Mouse (Mus musculus) stomach, embryonic 16.5 days (tissue): ENCODE data around the gene P3h2. TPM values are rescaled to one million over a fixed set of nuclear protein-coding genes. Genes with fewer than 3 reads are reported as not detected.

Source experiments
- ATAC-seq: fragments of 200-750 bp; cut with Nextera tagmentation; 2 replicates; pipeline ENCODE4 v1.8.0; 2017; ENCODE audit warnings: moderate number of reproducible peaks, moderate TSS enrichment; ENCODE audit not compliant: insufficient read depth, low FRiP score
- H3K27ac ChIP-seq: fragments of 300-500 bp; sonication (generic); 2 replicates; pipeline ENCODE4 v1.5.1; 2014; ENCODE audit warnings: low read length
- H3K27me3 ChIP-seq: fragments of 300-500 bp; sonication (generic); 2 replicates; pipeline ENCODE4 v1.6.1; 2014; ENCODE audit warnings: low read length, control low read depth, mixed read lengths; ENCODE audit not compliant: control insufficient read depth, insufficient read depth
- H3K36me3 ChIP-seq: fragments of 300-500 bp; sonication (generic); 2 replicates; pipeline ENCODE4 v1.6.1; 2014; ENCODE audit warnings: low read length; ENCODE audit not compliant: control insufficient read depth, insufficient read depth
- H3K4me1 ChIP-seq: fragments of 300-500 bp; sonication (generic); 2 replicates; pipeline ENCODE4 v1.6.1; 2014; ENCODE audit warnings: low read length, control low read depth, mixed read lengths; ENCODE audit not compliant: control insufficient read depth, insufficient read depth
- H3K4me2 ChIP-seq: fragments of 300-500 bp; sonication (generic); 2 replicates; pipeline ENCODE4 v1.6.1; 2014; ENCODE audit warnings: low read depth, low read length, mixed read lengths
- H3K4me3 ChIP-seq: fragments of 300-500 bp; sonication (generic); replicated peaks from 2 replicates; pipeline ENCODE4 v1.5.1; 2014; ENCODE audit warnings: mild to moderate bottlenecking, low read length
- H3K9ac ChIP-seq: fragments of 300-500 bp; sonication (generic); 2 replicates; pipeline ENCODE4 v1.6.1; 2014; ENCODE audit warnings: low read length
- H3K9me3 ChIP-seq: fragments of 300-500 bp; sonication (generic); replicated peaks from 2 replicates; pipeline ENCODE4 v1.6.1; 2016; ENCODE audit warnings: low read length, control low read depth; ENCODE audit not compliant: control insufficient read depth
- WGBS: fragments of 180-500 bp; shearing (Covaris S2); extraction: QIAGEN DNeasy Blood & Tissue Kit; methylation state at CpG from one replicate; pipeline ENCODE4 v1.1.7; 2014; 5-methylcytosine and 5-hydroxymethylcytosine counted together
- polyA plus RNA-seq: library from polyadenylated mRNA; unstranded; fragments of >200 nt; fragmentation: Nextera tagmentation; extraction: Ambion mirVana; gene quantifications from 2 replicates; pipeline ENCODE4 v1.2.1, GENCODE M21; 2015

P3h2 gene
- polyA plus RNA-seq, 1 experiment from 2014 or later = 2.3 TPM

- Histone ChIP-seq H3K4me1 (peaks cover 23% of the 10 kb centered on the region), H3K36me3 (no peaks in the 10 kb centered on the region), H3K4me2 (no peak overlapping the region), H3K27me3 (no peaks in the 10 kb centered on the region), H3K4me3 (no peak overlapping the region), H3K9ac (no peak overlapping the region), H3K9me3 (no peaks in the 10 kb centered on the region), H3K27ac (0 out of 2 replicates have a peak overlapping the region, but pooled peaks have one; percentile 14)
- 59% methylated on average over 4 of the region's 4 CpGs for WGBS
- ATAC-seq = no peak
These were observed 5.4 kb downstream of the P3h2 start for GRCm38 (mm10) chr16:26100167-26100566.

GRCm38 (mm10) chr16:26095696-26096284 is 9.8 kb downstream of the P3h2 start:
- no peak overlapping the region for H3K4me3 ChIP-seq
- no peak overlapping the region for H3K27ac ChIP-seq
- H3K4me2 ChIP-seq = no peak overlapping the region
- H3K9me3 ChIP-seq = no peaks in the 10 kb centered on the region
- no peak overlapping the region for H3K9ac ChIP-seq
- H3K4me1 ChIP-seq = peaks cover 7% of the 10 kb centered on the region; the same call in 1 of the 2 replicates
- no peaks in the 10 kb centered on the region for H3K27me3 ChIP-seq
- 58% methylated on average over 7 of the region's 7 CpGs for WGBS
- ATAC-seq = no peak
- H3K36me3 ChIP-seq = no peaks in the 10 kb centered on the region

- 64% methylated on average over 4 of the region's 4 CpGs for WGBS
These were observed 11.7 kb downstream of the P3h2 start for GRCm38 (mm10) chr16:26093888-26094287.

GRCm38 (mm10) chr16:26088976-26089375 is 16.6 kb downstream of the P3h2 start:
- WGBS = 89% methylated on average over 5 of the region's 5 CpGs

More at GRCm38 (mm10) chr16:26093888-26094287, 11.7 kb downstream of the P3h2 start:
- H3K9me3 ChIP-seq = no peaks in the 10 kb centered on the region; the same call in 1 of the 2 replicates
- no peak overlapping the region for H3K27ac ChIP-seq
- ATAC-seq = no peak
- H3K27me3 ChIP-seq = no peaks in the 10 kb centered on the region
- H3K9ac ChIP-seq = no peak overlapping the region
- H3K4me2 ChIP-seq = no peak overlapping the region
- H3K4me1 ChIP-seq = peaks cover 7% of the 10 kb centered on the region; the same call in 1 of the 2 replicates
- no peak overlapping the region for H3K4me3 ChIP-seq
- H3K36me3 ChIP-seq = no peaks in the 10 kb centered on the region

GRCm38 (mm10) chr16:26088240-26088639 is 17.3 kb downstream of the P3h2 start:
- no peaks in the 10 kb centered on the region for H3K36me3 ChIP-seq
- ATAC-seq = no peak
- no peak overlapping the region for H3K9ac ChIP-seq

More at GRCm38 (mm10) chr16:26088976-26089375, 16.6 kb downstream of the P3h2 start:
- no peak for ATAC-seq
- H3K9ac ChIP-seq = no peak overlapping the region
- no peak overlapping the region for H3K4me3 ChIP-seq
- H3K9me3 ChIP-seq = no peaks in the 10 kb centered on the region; the same call in 1 of the 2 replicates
- H3K27me3 ChIP-seq = no peaks in the 10 kb centered on the region
- H3K4me1 ChIP-seq = peaks cover 3% of the 10 kb centered on the region; the same call in 1 of the 2 replicates
- H3K27ac ChIP-seq = no peak overlapping the region
- H3K4me2 ChIP-seq = no peak overlapping the region
- no peaks in the 10 kb centered on the region for H3K36me3 ChIP-seq

GRCm38 (mm10) chr16:26086955-26087354 is 18.6 kb downstream of the P3h2 start:
- H3K36me3 ChIP-seq = no peaks in the 10 kb centered on the region
- no peak overlapping the region for H3K4me3 ChIP-seq
- 83% methylated on average over 1 of the region's 1 CpGs for WGBS
- no peaks in the 10 kb centered on the region for H3K27me3 ChIP-seq
- peaks cover 13% of the 10 kb centered on the region for H3K4me1 ChIP-seq
- no peak for ATAC-seq
- H3K9me3 ChIP-seq = no peaks in the 10 kb centered on the region; the same call in 1 of the 2 replicates
- H3K4me2 ChIP-seq = no peak overlapping the region
- no peak overlapping the region for H3K27ac ChIP-seq
- no peak overlapping the region for H3K9ac ChIP-seq

More at GRCm38 (mm10) chr16:26088240-26088639, 17.3 kb downstream of the P3h2 start:
- Histone ChIP-seq H3K4me2 (no peak overlapping the region), H3K27ac (no peak overlapping the region), H3K27me3 (no peaks in the 10 kb centered on the region), H3K9me3 (no peaks in the 10 kb centered on the region; the same call in 1 of the 2 replicates), H3K4me3 (no peak overlapping the region), H3K4me1 (peaks cover 3% of the 10 kb centered on the region; the same call in 1 of the 2 replicates)
- WGBS = 78% methylated on average over 1 of the region's 1 CpGs

GRCm38 (mm10) chr16:26085160-26085559 is 20.4 kb downstream of the P3h2 start:
- Histone ChIP-seq H3K9ac (no peak overlapping the region), H3K36me3 (no peaks in the 10 kb centered on the region), H3K4me2 (no peak overlapping the region), H3K27ac (no peak overlapping the region), H3K27me3 (no peaks in the 10 kb centered on the region), H3K4me3 (no peak overlapping the region), H3K4me1 (peaks cover 18% of the 10 kb centered on the region), H3K9me3 (no peaks in the 10 kb centered on the region)
- no peak for ATAC-seq
- 39% methylated on average over 2 of the region's 2 CpGs for WGBS

GRCm38 (mm10) chr16:26082831-26083230 is 22.8 kb downstream of the P3h2 start:
- Histone ChIP-seq H3K4me2 (no peak overlapping the region), H3K4me3 (no peak overlapping the region), H3K4me1 (peaks cover 27% of the 10 kb centered on the region), H3K27me3 (no peaks in the 10 kb centered on the region), H3K9ac (no peak overlapping the region), H3K9me3 (no peaks in the 10 kb centered on the region), H3K27ac (peak overlapping the region; percentile 29), H3K36me3 (no peaks in the 10 kb centered on the region)
- WGBS = 60% methylated on average over 1 of the region's 1 CpGs
- no peak for ATAC-seq

GRCm38 (mm10) chr16:26082391-26082790 is 23.2 kb downstream of the P3h2 start:
- peak overlapping the region; percentile 29 for H3K27ac ChIP-seq
- ATAC-seq = no peak
- H3K4me2 ChIP-seq = no peak overlapping the region
- H3K9me3 ChIP-seq = no peaks in the 10 kb centered on the region
- no peak overlapping the region for H3K9ac ChIP-seq
- H3K4me3 ChIP-seq = no peak overlapping the region
- H3K27me3 ChIP-seq = no peaks in the 10 kb centered on the region
- peaks cover 27% of the 10 kb centered on the region for H3K4me1 ChIP-seq
- no peaks in the 10 kb centered on the region for H3K36me3 ChIP-seq
